Mouse (Mus musculus): Measurements from ENCODE around the gene Dll3. TPM values are rescaled to one million over a fixed set of nuclear protein-coding genes. Genes with fewer than 3 reads are reported as not detected.

Gene Dll3
- total and polyA plus RNA-seq, 2 experiments from 2014 or later: 17.3 to 17.6 TPM

GRCm38 (mm10) chr7:28298837-28299625, 3.0 kb downstream of the Dll3 start:
- Histone ChIP-seq H3K27me3 (ENCODE audit: insufficient read depth, low read length) (no peaks in the 10 kb centered on the region), H3K4me2 (ENCODE audit: low read depth, low read length, poor library complexity, severe bottlenecking) (peak overlapping the region; percentile 45), H3K27ac (ENCODE audit: low read depth, low read length) (no peak overlapping the region), H3K4me1 (ENCODE audit: insufficient read depth, low read length) (peaks cover 3% of the 10 kb centered on the region), H3K9me3 (ENCODE audit: low read length) (no peaks in the 10 kb centered on the region), H3K9ac (replicated peaks; ENCODE audit: low read length, poor library complexity, severe bottlenecking) (no peak overlapping the region), H3K4me3 (ENCODE audit: low read depth, low read length) (peak overlapping the region; percentile 13), H3K36me3 (ENCODE audit: insufficient read depth, low read length) (no peaks in the 10 kb centered on the region)
- TF ChIP-seq CTCF (IDR thresholded peaks at IDR 0.05): peak; percentile 85
- ATAC-seq (ENCODE audit: low FRiP score) (peak; percentile 55; the same call in 1 of the 2 replicates), DNase-seq (ENCODE audit: low spot score) (peak; percentile 89)
- WGBS: 13% methylated on average over 43 of the region's 43 CpGs

GRCm38 (mm10) chr7:28294481-28294880, 7.6 kb downstream of the Dll3 start:
- H3K9me3 ChIP-seq (ENCODE audit: low read length): no peaks in the 10 kb centered on the region
- peak; percentile 72 for ATAC-seq (ENCODE audit: low FRiP score)
- TF ChIP-seq CTCF (IDR thresholded peaks at IDR 0.05): no peak
- H3K4me3 ChIP-seq (ENCODE audit: low read depth, low read length): peak overlapping the region; percentile 55
- 4% methylated on average over 63 of the region's 63 CpGs for WGBS
- H3K9ac ChIP-seq (replicated peaks; ENCODE audit: low read length, poor library complexity, severe bottlenecking): peak overlapping the region; percentile 55
- 0 out of 2 replicates have a peak overlapping the region, but pooled peaks have one; percentile 43 for H3K27ac ChIP-seq (ENCODE audit: low read depth, low read length)
- H3K4me1 ChIP-seq (ENCODE audit: insufficient read depth, low read length): peaks cover 6% of the 10 kb centered on the region
- peak; percentile 88 for DNase-seq (ENCODE audit: low spot score)
- H3K36me3 ChIP-seq (ENCODE audit: insufficient read depth, low read length): no peaks in the 10 kb centered on the region
- H3K4me2 ChIP-seq (ENCODE audit: low read depth, low read length, poor library complexity, severe bottlenecking): peak overlapping the region; percentile 81
- H3K27me3 ChIP-seq (ENCODE audit: insufficient read depth, low read length): peaks cover 5% of the 10 kb centered on the region

GRCm38 (mm10) chr7:28290638-28291590, 11.1 kb downstream of the Dll3 start, which contains the start of gene Selenov:
Gene Selenov (minus strand): TSS chr7:28291186.
- peak; percentile 72 for DNase-seq (ENCODE audit: low spot score)
- ATAC-seq (ENCODE audit: low FRiP score): peak; percentile 45; the same call in 1 of the 2 replicates
- Histone ChIP-seq H3K27me3 (ENCODE audit: insufficient read depth, low read length) (peaks cover 5% of the 10 kb centered on the region), H3K36me3 (ENCODE audit: insufficient read depth, low read length) (no peaks in the 10 kb centered on the region), H3K9ac (replicated peaks; ENCODE audit: low read length, poor library complexity, severe bottlenecking) (peak within 1 kb of the TSS; percentile 52), H3K4me1 (ENCODE audit: insufficient read depth, low read length) (0 out of 2 replicates have a peak, but pooled peaks cover 4% of the 10 kb centered on the region), H3K27ac (ENCODE audit: low read depth, low read length) (no peak within 1 kb of the TSS), H3K9me3 (ENCODE audit: low read length) (no peaks in the 10 kb centered on the region), H3K4me2 (ENCODE audit: low read depth, low read length, poor library complexity, severe bottlenecking) (peak within 1 kb of the TSS; percentile 47), H3K4me3 (ENCODE audit: low read depth, low read length) (peak within 1 kb of the TSS; percentile 36)
- under 1% methylated on average over 52 of the region's 52 CpGs for WGBS
- TF ChIP-seq CTCF (IDR thresholded peaks at IDR 0.05): peak; percentile 52

GRCm38 (mm10) chr7:28290165-28290564, 11.9 kb downstream of the Dll3 start:
- DNase-seq (ENCODE audit: low spot score) (peak; percentile 42), ATAC-seq (ENCODE audit: low FRiP score) (0 out of 2 replicates have a peak, but pooled peaks have one; percentile 24)
- 3% methylated on average over 18 of the region's 18 CpGs for WGBS
- TF ChIP-seq CTCF (IDR thresholded peaks at IDR 0.05): peak; percentile 44
- Histone ChIP-seq H3K27me3 (ENCODE audit: insufficient read depth, low read length) (peaks cover 5% of the 10 kb centered on the region), H3K36me3 (ENCODE audit: insufficient read depth, low read length) (no peaks in the 10 kb centered on the region), H3K4me1 (ENCODE audit: insufficient read depth, low read length) (0 out of 2 replicates have a peak, but pooled peaks cover 4% of the 10 kb centered on the region), H3K9me3 (ENCODE audit: low read length) (no peaks in the 10 kb centered on the region), H3K9ac (replicated peaks; ENCODE audit: low read length, poor library complexity, severe bottlenecking) (peak overlapping the region; percentile 52), H3K4me2 (ENCODE audit: low read depth, low read length, poor library complexity, severe bottlenecking) (peak overlapping the region; percentile 47), H3K4me3 (ENCODE audit: low read depth, low read length) (peak overlapping the region; percentile 36), H3K27ac (ENCODE audit: low read depth, low read length) (no peak overlapping the region)

- H3K27ac ChIP-seq (ENCODE audit: low read depth, low read length): no peak overlapping the region
- DNase-seq (ENCODE audit: low spot score): no peak
Measured at GRCm38 (mm10) chr7:28280630-28281029, 21.4 kb downstream of the Dll3 start.

More at GRCm38 (mm10) chr7:28280630-28281029, 21.4 kb downstream of the Dll3 start:
- H3K9ac ChIP-seq (replicated peaks; ENCODE audit: low read length, poor library complexity, severe bottlenecking): no peak overlapping the region
- H3K4me3 ChIP-seq (ENCODE audit: low read depth, low read length): no peak overlapping the region
- H3K4me2 ChIP-seq (ENCODE audit: low read depth, low read length, poor library complexity, severe bottlenecking): no peak overlapping the region
- no peaks in the 10 kb centered on the region for H3K36me3 ChIP-seq (ENCODE audit: insufficient read depth, low read length)
- WGBS: 74% methylated on average over 7 of the region's 7 CpGs
- H3K9me3 ChIP-seq (ENCODE audit: low read length): no peaks in the 10 kb centered on the region
- no peaks in the 10 kb centered on the region for H3K27me3 ChIP-seq (ENCODE audit: insufficient read depth, low read length)
- peaks cover 3% of the 10 kb centered on the region; the same call in 1 of the 2 replicates for H3K4me1 ChIP-seq (ENCODE audit: insufficient read depth, low read length)
- no peak for TF ChIP-seq CTCF (IDR thresholded peaks at IDR 0.05)
- no peak for ATAC-seq (ENCODE audit: low FRiP score)

Data from midbrain, postnatal 0 days (tissue).